9 mouse cellular contexts compared by ENCODE assay signal in the genomic region with DNA sequence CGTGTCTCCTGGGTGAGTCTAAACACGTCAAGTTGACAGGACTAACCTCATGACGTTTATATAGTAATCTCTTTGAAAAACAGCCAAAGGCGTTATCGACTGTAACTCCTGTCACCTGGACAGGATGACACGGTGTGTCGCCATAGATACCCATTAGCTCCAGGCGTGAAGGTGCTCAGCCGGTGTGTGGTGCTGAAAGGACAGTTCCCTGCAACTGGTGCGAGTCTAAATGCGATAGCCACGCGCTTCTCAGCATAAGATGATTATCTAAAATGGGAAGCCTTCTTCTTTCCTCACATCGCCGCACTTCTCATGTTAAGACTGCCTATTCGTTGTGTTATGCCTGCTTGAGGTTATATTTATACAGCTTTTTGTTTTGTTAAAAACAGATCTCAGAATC. TPM values are rescaled to one million over a fixed set of nuclear protein-coding genes. Genes with fewer than 3 reads are reported as not detected.
DNase-seq lines count a peak whose midpoint lies in the region; ATAC-seq lines count a peak whose summit lies in the region.
"Had no signal": no experiment of that assay in that cellular context is flagged by ENCODE, and none has a peak within 500 bp of the region (broad histone marks: within the 10 kb centered on the region; RNA-seq: fewer than 3 reads in every experiment).

No protein-coding gene starts in this region.

- no peak for ATAC-seq in frontal cortex, adult (ENCODE audit: low TSS enrichment)

- peak; percentile 12 for DNase-seq in gastrocnemius, postnatal 14 days
- DNase-seq in gastrocnemius, postnatal 25 days = no peak
- DNase-seq in thymus, postnatal 4 days = peak; percentile 38
- DNase-seq in thymus, postnatal 25 days = no peak
- DNase-seq in kidney, postnatal 14 days = peak; percentile 56
- DNase-seq in cerebellum, postnatal 4 days (ENCODE audit: low spot score in 2 of 2) = no peak
- DNase-seq in layer of hippocampus, postnatal 10 days (ENCODE audit: low spot score in 2 of 2) = no peak

- intact Hi-C loops in gastrocnemius, postnatal 14 days (cut with DNase I; ENCODE audit: low total_unique reads) = no loop called here

RNA-seq across cellular contexts. Expression of gene Vwa5b1, which starts 40.8 kb away (rescaled TPM):
- total RNA-seq in gastrocnemius, postnatal 14 days (2021) = not detected
- total RNA-seq in gastrocnemius, postnatal 25 days (2021) = not detected
- 1 to 10 TPM; 2.0 to 2.1 TPM for total RNA-seq in layer of hippocampus, postnatal 10 days (2021)
- total RNA-seq: megakaryocyte, adult 5-6 weeks had no signal

RNA-seq across cellular contexts. Expression of gene Pla2g2c, which starts 48.1 kb away (rescaled TPM):
- total RNA-seq in gastrocnemius, postnatal 14 days (2021) = not detected
- not detected for total RNA-seq in gastrocnemius, postnatal 25 days (2021)
- total RNA-seq in layer of hippocampus, postnatal 10 days (2021) = not detected
- total RNA-seq: megakaryocyte, adult 5-6 weeks had no signal

Comparison
In these comparisons a context has a peak if more than half of its experiments do, and no peak if none do; other contexts are left out.
1. DNase-seq: peak in gastrocnemius, postnatal 14 days (single experiment), thymus, postnatal 4 days (single experiment) and kidney, postnatal 14 days (single experiment); none in gastrocnemius, postnatal 25 days (single experiment), thymus, postnatal 25 days (single experiment), cerebellum, postnatal 4 days (0 of 2) and layer of hippocampus, postnatal 10 days (0 of 2).